Mouse (Mus musculus) kidney, adult 2 months (tissue): ENCODE data around the gene Plcb1. TPM values are rescaled to one million over a fixed set of nuclear protein-coding genes. Genes with fewer than 3 reads are reported as not detected.

Source experiments
- DNase-seq: peaks from one replicate; pipeline ENCODE4 v3.0.0; 2021
- H3K27ac ChIP-seq: fragments of 200-500 bp; 2 replicates; pipeline ENCODE4 v1.5.1; 2012; ENCODE audit warnings: low read depth, low read length, control low read depth, inconsistent platforms; ENCODE audit not compliant: insufficient read depth
- H3K27me3 ChIP-seq: fragments of 200-500 bp; replicated peaks from 2 replicates; pipeline ENCODE4 v1.6.1; 2012; ENCODE audit warnings: mild to moderate bottlenecking, moderate library complexity, low read length, inconsistent platforms; ENCODE audit not compliant: control insufficient read depth, insufficient read depth
- H3K36me3 ChIP-seq: fragments of 200-500 bp; 2 replicates; pipeline ENCODE4 v1.6.1; 2012; ENCODE audit warnings: mild to moderate bottlenecking, moderate library complexity, low read length, inconsistent platforms; ENCODE audit not compliant: control insufficient read depth, insufficient read depth
- H3K4me1 ChIP-seq: fragments of 200-500 bp; 2 replicates; pipeline ENCODE4 v1.6.1; 2011; ENCODE audit warnings: low read length; ENCODE audit not compliant: control insufficient read depth, insufficient read depth
- H3K4me3 ChIP-seq: fragments of 200-500 bp; 2 replicates; pipeline ENCODE4 v1.5.1; 2011; ENCODE audit warnings: mild to moderate bottlenecking, low read depth, low read length, control low read depth; ENCODE audit not compliant: insufficient read depth
- CTCF ChIP-seq: fragments of 200-500 bp; conservative IDR thresholded peaks from 2 replicates; pipeline ENCODE4 v1.5.1; 2011; ENCODE audit warnings: low read depth, mild to moderate bottlenecking, control low read depth, low read length, moderate library complexity, mixed read lengths; ENCODE audit not compliant: insufficient read depth, insufficient read length
- POLR2A ChIP-seq: fragments of 200-500 bp; IDR thresholded peaks from one replicate; pipeline ENCODE4 v1.6.1; 2011; ENCODE audit warnings: low read depth, low read length, control low read depth
- WGBS: fragments of 180-500 bp; shearing (Covaris S2); methylation state at CpG from one replicate; pipeline ENCODE4 v1.1.7; 2018; 5-methylcytosine and 5-hydroxymethylcytosine counted together
- polyA plus RNA-seq: library from polyadenylated mRNA; depleted of rRNA; stranded (reverse); fragments of >200 nt; gene quantifications from 2 replicates; pipeline ENCODE4 v1.2.3, GENCODE M21; 2012

Gene Plcb1
- polyA plus RNA-seq, 1 experiment = 5.0 TPM

DNA sequence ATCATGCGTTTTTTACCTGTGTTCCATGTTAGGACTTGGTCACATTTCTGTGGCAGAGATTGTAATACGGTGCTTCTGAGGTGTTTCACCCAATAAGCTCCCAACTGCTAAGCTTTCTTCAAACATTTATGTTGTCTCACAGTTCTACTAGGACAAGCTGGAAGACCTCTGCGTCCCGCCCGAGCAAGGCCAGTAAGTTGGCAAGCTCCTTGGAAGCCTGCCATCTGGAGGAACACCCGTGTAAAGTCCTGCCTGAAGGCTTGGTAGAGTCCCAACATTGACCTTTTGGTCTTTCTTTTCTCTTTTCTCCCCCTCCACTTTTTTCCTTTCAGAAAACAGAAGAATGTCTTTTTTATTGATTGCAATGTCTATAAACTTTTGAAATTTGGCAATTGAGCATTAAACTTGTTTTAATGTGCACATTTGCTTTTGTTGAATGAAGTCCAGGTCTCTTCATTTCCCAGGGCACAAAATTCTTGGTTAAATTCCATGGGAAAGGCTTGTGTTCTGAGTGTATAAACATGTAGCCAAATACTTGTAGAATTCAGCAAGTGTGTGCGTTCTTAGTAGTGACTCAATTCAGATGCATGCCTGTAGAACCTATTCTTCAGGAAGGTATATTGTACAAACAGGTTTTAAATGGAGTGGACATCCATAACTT lies 79.2 kb downstream of the Plcb1 start:
- Histone ChIP-seq H3K27me3 (no peaks in the 10 kb centered on the region), H3K4me3 (no peak overlapping the region), H3K4me1 (peaks cover 5% of the 10 kb centered on the region), H3K36me3 (no peaks in the 10 kb centered on the region), H3K27ac (peak overlapping the region; percentile 71; the same call in 1 of the 2 replicates)
- 20% methylated on average over 7 of the region's 7 CpGs for WGBS
- DNase-seq = peak; percentile 95
- TF ChIP-seq POLR2A (no peak), CTCF (peak; percentile 37; the same call in 1 of the 2 replicates)

DNA sequence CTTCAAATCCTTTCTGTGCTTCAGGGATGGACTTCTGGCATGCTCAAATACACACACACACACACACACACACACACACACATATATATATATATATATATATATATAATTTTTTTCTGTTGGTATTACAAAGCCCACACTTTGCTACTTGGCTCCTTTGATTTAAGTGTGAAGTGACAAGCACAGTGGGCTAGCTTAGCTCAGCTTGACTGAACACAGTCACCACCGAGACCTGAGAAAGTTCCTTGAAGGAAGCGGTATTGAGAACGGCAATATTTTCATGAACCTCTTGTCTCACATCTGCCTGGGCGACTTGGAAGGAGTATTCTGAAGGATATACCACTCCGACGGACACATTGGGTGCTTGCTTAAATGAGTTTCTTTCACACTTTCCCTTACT lies 81.5 kb downstream of the Plcb1 start:
- Histone ChIP-seq H3K27me3 (no peaks in the 10 kb centered on the region), H3K36me3 (no peaks in the 10 kb centered on the region), H3K4me3 (no peak overlapping the region), H3K4me1 (peaks cover 9% of the 10 kb centered on the region), H3K27ac (no peak overlapping the region)
- WGBS = 84% methylated on average over 6 of the region's 6 CpGs
- no peak for DNase-seq
- no peak for TF ChIP-seq POLR2A
- no peak for TF ChIP-seq CTCF

DNA sequence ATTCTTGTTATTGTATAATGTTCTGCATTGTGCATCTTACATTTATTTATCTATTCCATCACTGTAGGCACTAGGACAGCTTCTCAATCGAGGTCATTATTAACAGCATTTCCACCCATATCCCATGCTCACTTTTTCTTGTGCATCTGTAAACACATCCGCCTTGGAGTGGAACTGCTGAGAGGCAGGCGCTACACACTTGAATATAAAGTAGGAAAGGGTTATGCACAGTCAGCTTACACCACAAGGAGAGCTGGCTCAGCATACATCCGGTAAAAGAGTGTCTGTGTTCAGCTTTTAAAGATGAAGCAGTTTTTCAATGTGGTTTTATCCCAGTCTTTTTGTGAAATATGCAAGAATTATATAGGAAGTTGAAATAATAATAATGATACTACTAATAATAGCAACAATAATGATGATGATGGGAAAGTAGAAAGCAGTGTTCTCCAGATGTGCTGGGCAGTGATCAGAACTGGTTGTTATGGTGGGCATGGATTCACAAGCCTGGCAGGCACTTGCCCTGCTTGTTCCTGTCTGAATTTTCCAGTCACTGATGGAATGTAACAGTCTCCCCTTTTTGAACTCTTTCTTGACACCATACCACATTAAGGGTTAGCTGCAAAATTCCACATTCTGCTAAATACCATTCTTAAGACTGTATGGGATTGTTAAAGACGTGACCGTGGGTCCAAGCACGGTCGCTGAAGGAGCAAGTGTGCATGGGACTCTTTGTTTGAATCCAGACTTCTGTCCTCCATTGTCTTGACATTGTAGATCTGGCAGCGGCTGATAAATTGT lies 86.0 kb downstream of the Plcb1 start:
- H3K27ac ChIP-seq = peak overlapping the region; percentile 26; the same call in 1 of the 2 replicates
- no peaks in the 10 kb centered on the region for H3K27me3 ChIP-seq
- H3K4me3 ChIP-seq = no peak overlapping the region
- 54% methylated on average over 9 of the region's 9 CpGs for WGBS
- peaks cover 5% of the 10 kb centered on the region for H3K4me1 ChIP-seq
- TF ChIP-seq CTCF (no peak), POLR2A (no peak)
- no peaks in the 10 kb centered on the region for H3K36me3 ChIP-seq
- DNase-seq = no peak

DNA sequence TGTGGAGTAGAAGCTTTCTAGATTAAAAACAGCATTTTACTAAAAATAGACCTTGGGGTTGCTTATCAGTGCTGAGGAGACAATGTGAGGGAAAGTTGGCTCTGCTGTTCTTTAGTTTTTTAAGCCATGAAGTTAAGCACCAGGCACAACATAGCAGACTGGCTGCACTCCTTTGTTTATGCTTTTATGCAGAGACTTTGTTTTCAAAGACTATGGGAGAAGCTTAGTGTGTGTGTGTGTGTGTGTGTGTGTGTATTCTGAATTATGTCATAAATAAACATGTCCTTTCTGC lies 86.6 kb downstream of the Plcb1 start:
- Histone ChIP-seq H3K27me3 (no peaks in the 10 kb centered on the region), H3K4me1 (peaks cover 5% of the 10 kb centered on the region), H3K27ac (peak overlapping the region; percentile 26; the same call in 1 of the 2 replicates), H3K36me3 (no peaks in the 10 kb centered on the region), H3K4me3 (no peak overlapping the region)
- peak; percentile 34 for DNase-seq
- TF ChIP-seq POLR2A (no peak), CTCF (no peak)

DNA sequence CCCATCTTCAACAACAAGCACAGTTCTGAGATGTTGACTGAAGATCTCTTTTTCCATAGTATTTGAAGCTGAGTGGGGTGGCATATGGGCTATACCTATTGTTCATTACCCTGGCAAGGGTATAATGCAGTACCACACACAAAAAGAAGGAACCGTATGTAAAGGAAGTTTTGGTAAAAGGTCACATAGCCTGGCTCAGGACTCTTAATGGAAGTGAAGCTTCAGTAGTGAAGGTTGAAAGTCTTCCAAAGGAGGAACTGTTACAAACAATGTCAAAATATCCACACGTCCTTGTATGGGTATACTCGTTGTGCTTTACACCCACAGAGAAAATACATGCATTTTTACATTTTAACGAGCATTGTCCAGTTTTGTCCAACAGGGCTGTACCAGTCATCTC lies 91.3 kb downstream of the Plcb1 start:
- TF ChIP-seq CTCF = no peak
- no peak for TF ChIP-seq POLR2A
- Histone ChIP-seq H3K4me3 (no peak overlapping the region), H3K27me3 (no peaks in the 10 kb centered on the region), H3K27ac (no peak overlapping the region), H3K36me3 (no peaks in the 10 kb centered on the region), H3K4me1 (no peaks in the 10 kb centered on the region; the same call in 1 of the 2 replicates)
- WGBS = 85% methylated on average over 4 of the region's 4 CpGs
- DNase-seq = no peak

DNA sequence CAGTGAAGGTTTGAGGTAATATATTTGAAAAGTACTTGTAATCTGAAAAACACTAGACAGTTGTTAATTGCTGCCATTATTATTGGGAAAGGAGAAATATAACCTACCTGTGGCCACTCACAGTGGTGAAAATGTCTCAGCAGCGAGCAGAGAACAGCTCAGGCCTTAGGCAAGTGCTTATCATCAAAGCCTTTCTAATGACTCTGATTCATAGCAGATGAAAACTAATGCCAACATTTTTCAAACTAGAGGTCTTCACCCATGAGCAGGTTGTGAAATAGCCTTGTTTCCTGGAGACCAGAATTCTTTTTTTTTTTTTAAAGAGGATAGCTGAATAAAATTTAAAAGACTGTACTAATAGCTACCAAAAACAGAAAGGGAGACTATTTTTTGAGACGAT lies 105.3 kb downstream of the Plcb1 start:
- WGBS = 69% methylated on average over 2 of the region's 2 CpGs
- H3K27ac ChIP-seq = no peak overlapping the region
- H3K27me3 ChIP-seq = no peaks in the 10 kb centered on the region
- H3K4me3 ChIP-seq = no peak overlapping the region
- no peak for TF ChIP-seq CTCF
- no peak for TF ChIP-seq POLR2A
- H3K4me1 ChIP-seq = no peaks in the 10 kb centered on the region
- H3K36me3 ChIP-seq = no peaks in the 10 kb centered on the region
- no peak for DNase-seq

DNA sequence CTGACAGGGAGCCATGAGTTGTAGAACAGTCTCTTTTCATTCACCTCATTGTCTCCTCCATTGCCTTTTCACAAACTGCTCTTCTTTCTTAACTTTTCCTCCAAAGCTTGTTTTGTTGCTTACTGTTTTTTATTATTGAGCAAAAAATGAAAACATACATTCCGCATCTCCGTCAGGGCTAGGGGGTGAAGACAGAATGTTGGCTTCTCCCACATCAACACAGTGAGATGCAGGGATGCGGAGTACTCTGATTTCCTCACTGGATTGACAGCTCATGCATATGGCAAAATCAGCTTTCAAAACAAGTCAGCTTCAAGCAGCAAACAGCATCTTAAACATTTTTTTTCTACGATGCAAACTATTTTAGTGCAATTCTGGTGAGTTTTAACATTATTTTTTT lies 108.9 kb downstream of the Plcb1 start:
- TF ChIP-seq CTCF = no peak
- TF ChIP-seq POLR2A = no peak
- DNase-seq = no peak
- Histone ChIP-seq H3K4me1 (no peaks in the 10 kb centered on the region; the same call in 1 of the 2 replicates), H3K36me3 (no peaks in the 10 kb centered on the region), H3K27me3 (no peaks in the 10 kb centered on the region), H3K4me3 (no peak overlapping the region), H3K27ac (no peak overlapping the region)
- WGBS = 95% methylated on average over 4 of the region's 4 CpGs
